Mouse (Mus musculus): ENCODE results near the gene Tspo.

- no peak for TF ChIP-seq CTCF (IDR thresholded peaks at IDR 0.05; ENCODE audit: borderline replicate concordance, control insufficient read depth, extremely low read depth, insufficient read depth, low read length, poor library complexity)
- TF ChIP-seq POLR2A (IDR thresholded peaks at IDR 0.05; ENCODE audit: control insufficient read depth, extremely low read depth, insufficient read depth, low read length, poor library complexity): no peak
These were observed 7.2 kb downstream of the Tspo start for GRCm38 (mm10) chr15:83570641-83571040.
